Mouse (Mus musculus) splenic B cell, adult 2 months (primary cell): ENCODE results near the gene Tbx1.
"Not testable (repeated sequence)": the region's sequence is repeated elsewhere in the genome, so short reads cannot be mapped to it uniquely, and the experiment has no call there.

Experiments
- DNase-seq: peaks from one replicate; pipeline ENCODE4 v3.0.0-alpha.2; 2011; ENCODE audit warnings: low read depth, low spot score
- H3K27me3 ChIP-seq: 2 replicates; pipeline ENCODE4 v1.6.1; 2012; ENCODE audit warnings: mild to moderate bottlenecking, low read length, moderate library complexity, mixed read lengths; ENCODE audit not compliant: control insufficient read depth, poor library complexity, insufficient read depth, severe bottlenecking
- H3K36me3 ChIP-seq: 2 replicates; pipeline ENCODE4 v1.6.1; 2012; ENCODE audit warnings: mild to moderate bottlenecking, low read length, moderate library complexity, mixed read lengths; ENCODE audit not compliant: control insufficient read depth, poor library complexity, insufficient read depth, severe bottlenecking

Tbx1 gene

DNA sequence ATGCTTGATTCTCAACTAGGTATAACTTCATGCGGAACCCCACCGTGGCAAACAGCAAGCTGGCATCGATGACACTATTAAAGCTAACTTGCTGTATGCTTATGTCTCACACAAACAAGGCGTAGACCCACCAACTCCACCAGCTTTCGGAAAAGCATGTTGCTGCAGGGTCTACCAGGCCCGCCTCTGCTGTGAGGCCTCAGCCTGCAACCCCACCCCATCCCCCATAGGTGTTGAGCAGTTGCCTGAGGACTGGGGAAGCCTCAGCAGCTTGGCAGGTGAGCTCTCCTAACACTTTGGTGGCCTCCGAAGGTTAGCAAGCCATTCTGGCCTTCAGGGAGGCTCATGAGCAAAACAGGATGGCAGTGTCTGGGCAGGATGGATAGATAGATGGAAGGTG lies 21.9 kb downstream of the Tbx1 start:
- no peaks in the 10 kb centered on the region for H3K27me3 ChIP-seq
- H3K36me3 ChIP-seq: no peaks in the 10 kb centered on the region
- no peak for DNase-seq

DNA sequence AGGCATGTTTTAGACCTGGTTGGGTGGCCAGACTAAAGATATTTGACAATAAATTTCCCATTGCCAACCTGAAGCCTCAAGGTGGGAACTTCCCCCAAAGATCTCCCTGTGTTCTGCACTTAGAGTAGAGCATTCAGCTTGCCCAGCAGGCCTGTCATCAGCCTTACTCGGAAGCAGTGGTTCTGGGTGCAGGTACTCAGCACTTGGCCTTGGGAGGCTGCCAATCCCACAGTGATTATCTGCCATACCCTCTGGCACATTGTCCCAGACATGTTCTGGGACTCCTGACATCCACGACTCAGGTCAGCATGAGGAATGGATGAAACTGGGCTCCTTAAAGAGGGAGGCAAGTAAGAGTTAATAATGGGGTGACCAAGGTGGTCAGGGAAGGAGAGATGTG lies 26.0 kb downstream of the Tbx1 start:
- DNase-seq: no peak
- H3K36me3 ChIP-seq: no peaks in the 10 kb centered on the region
- no peaks in the 10 kb centered on the region for H3K27me3 ChIP-seq

DNA sequence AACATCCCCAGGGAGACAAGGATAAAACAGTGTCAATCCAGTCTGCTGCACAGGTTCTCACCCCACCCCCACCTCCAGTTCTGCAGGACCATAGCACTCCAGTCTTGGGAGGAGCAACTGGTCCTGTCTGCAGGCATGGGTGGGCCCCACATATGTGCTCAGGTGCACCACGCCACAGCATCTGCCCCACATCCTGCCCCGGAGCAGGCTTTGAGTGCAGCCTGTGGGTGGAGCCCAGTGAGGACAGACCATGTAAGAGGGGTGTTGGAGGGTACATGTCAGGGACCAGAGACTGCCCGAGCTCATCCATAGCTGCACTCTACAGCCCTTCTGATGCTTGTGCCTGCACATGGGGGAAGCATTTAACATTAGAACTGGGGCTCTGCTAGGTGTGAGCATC lies 34.0 kb downstream of the Tbx1 start:
- no peak for DNase-seq
- Histone ChIP-seq H3K27me3 (no peaks in the 10 kb centered on the region), H3K36me3 (no peaks in the 10 kb centered on the region; the same call in 1 of the 2 replicates)

DNA sequence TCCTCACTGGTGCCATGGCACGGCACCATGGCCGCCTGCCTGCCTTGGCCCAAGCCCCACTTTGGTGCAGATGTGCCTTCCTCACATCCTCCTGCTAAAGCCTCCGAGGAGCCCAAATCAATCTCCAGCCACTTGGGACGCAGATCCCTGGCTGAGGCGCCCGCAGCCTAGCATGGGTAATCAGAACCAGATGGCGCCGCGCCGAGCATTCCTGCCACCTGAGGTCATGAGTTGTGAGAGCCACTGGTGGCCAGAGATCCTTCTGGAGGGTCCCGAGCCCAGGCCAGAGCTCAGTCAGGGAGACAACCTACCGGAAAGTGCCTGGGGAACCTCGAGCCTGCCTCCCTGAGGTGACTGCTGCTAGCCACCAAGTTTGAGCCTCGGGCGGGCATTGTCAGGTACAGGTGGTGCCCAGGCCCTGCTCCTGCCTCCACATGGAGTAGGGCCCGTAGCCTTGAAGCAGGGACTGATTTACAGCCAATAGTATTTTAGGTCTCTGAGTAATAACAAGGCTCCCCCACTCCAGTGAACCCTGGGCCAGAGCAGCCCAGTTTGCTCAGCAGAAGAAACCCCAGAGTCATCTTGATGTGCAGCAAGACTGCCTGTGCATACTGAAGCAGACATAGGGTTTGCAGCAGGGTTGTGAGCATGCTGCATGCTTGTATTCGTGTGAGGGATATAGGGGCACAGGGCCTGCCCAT lies 35.1 kb downstream of the Tbx1 start:
- H3K36me3 ChIP-seq: no peaks in the 10 kb centered on the region; the same call in 1 of the 2 replicates
- H3K27me3 ChIP-seq: no peaks in the 10 kb centered on the region
- DNase-seq: no peak

DNA sequence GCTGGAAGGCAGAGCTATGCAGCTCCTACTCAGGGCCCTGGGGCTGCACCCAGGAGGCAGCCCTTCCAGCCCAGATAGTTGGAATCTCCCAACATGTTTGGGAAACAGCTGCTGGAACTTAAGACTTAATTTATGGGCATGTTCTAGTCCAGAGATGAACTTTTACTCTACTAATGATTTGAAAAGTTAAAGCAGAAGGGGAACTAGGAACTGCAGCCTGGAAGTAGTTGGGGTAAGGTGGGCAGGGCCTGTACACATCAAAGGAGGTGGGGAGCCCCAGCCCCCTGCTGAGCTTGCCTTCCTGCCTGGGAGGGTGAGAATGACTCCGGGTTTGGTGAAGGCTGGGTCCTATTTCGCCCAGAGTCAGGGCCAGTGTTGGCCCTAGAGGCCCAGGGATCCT lies 35.8 kb downstream of the Tbx1 start:
- Histone ChIP-seq H3K36me3 (no peaks in the 10 kb centered on the region; the same call in 1 of the 2 replicates), H3K27me3 (no peaks in the 10 kb centered on the region)
- no peak for DNase-seq

DNA sequence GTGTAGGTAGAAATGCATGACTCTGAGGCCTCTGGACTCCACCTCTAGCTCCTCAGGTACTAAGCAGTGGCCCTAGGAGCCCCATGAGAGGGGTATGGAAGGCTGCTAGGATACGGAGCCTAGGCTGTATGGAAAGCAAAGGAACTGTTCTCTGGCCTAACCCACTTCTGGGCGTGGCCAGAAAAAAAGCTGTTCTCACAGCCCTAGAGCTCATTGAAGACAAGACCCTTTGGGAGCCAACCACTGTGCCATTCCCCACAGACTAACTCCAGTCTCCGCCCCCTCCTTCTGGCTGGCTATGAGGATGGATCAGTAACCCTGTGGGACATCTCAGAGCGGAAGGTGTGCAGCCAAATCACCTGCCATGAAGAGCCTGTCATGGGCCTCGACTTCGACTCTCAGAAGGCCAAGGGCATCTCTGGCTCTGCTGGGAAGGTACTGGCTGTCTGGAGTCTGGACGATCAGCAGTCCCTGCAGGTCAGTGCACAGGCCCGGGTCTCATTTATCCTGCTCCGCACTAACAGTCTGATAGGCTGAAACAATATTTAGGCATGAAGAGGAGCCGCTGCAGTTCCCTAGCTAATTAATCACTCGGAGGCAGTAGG lies 38.3 kb downstream of the Tbx1 start:
- Histone ChIP-seq H3K27me3 (no peaks in the 10 kb centered on the region), H3K36me3 (no peaks in the 10 kb centered on the region; the same call in 1 of the 2 replicates)
- DNase-seq: no peak

DNA sequence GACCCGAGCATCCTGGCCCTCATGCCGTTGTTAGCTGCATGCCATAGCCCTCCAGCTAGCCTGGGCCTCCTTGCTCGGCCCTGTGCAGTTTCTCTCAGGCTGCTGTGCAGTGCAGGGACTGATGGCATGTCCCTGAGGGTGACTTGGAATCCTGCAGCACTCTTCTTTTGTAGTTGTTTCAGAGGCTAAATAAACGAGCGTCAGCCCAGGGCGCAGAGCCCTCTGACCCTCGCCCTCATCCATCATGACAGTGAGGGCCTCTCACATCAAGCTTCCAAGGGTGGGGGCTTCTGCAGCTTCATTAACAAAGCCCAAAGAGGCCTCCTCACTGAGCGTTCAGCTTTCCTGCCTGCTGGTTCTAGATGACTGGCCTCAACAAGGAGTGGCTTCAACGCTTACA lies 38.9 kb downstream of the Tbx1 start:
- H3K36me3 ChIP-seq: no peaks in the 10 kb centered on the region; the same call in 1 of the 2 replicates
- DNase-seq: no peak

DNA sequence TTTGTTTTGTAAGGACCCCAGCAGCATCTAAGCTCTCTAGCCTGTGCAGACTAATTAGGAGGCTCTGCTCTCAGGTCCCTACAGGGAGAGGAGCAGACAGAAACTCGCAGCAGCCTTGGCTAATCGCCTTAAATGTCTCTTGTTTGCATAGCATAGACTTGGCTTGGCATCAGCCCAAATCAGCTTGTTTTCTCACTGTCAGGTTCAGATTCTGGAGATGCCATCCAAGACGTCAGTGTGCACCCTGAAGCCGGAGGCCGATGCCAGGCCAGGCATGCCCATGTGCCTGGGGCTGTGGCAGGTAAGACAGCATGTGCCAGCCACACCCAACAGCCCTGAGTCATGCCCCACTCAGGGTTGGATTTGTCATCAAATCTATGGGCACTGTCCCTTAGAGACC lies 42.6 kb downstream of the Tbx1 start:
- DNase-seq: no peak
- Histone ChIP-seq H3K36me3 (no peaks in the 10 kb centered on the region), H3K27me3 (no peaks in the 10 kb centered on the region)

More for the DNA sequence above, 38.9 kb downstream of the Tbx1 start:
- H3K27me3 ChIP-seq: no peaks in the 10 kb centered on the region

DNA sequence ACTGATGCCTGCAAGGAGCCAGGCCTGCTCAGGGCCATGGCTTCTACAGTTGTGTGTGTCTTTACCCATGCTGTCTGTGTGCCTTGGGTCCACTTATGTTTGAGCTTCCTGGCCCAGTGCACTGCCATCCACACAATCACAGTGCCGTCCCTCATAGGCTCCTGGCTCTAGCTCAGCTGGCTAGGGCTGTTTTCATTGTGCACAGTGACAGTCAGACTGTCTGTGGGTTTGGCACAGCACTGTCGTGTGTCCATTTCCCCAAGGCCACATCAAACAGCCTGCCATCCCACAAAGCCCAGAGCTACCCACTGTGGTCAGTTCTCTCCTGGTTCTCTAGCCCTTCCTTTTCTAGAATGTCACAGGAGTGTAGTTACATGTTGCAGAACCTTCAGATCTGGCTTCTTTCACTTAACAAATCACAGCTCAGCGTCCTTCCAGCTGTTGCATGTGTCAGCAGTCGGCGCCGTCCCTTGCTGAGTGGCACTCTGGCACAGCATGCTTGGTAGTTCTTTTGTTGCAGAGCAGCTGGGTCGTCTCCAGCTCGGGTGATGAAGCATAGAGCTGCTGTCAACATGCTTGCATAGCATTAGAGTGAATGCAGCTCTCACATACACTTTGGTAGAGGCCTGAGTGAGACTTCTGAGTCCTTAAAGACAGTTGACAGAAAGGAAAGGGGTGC lies 47.2 kb downstream of the Tbx1 start:
- no peaks in the 10 kb centered on the region for H3K36me3 ChIP-seq
- H3K27me3 ChIP-seq: no peaks in the 10 kb centered on the region
- no peak for DNase-seq

DNA sequence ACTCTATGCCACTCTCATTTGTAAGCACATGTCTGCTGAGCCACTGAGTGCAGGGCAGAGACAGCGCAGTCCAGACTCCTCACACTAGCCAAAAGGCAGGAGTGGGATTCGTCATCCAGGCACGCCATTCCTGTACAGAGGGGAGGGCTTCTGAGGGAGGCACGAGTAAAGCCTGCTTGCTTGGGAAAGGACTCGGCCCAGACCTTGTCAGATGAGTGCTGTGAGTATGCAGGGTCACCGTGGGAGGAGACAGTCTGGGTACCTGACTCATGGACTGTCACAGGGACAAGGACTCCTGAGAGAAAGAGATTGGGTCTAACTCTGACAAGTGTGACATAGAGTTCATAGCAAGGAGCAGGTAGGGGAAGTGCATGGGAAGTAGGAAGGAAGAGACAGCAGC lies 51.2 kb downstream of the Tbx1 start:
- no peak for DNase-seq
- Histone ChIP-seq H3K36me3 (no peaks in the 10 kb centered on the region), H3K27me3 (no peaks in the 10 kb centered on the region)

DNA sequence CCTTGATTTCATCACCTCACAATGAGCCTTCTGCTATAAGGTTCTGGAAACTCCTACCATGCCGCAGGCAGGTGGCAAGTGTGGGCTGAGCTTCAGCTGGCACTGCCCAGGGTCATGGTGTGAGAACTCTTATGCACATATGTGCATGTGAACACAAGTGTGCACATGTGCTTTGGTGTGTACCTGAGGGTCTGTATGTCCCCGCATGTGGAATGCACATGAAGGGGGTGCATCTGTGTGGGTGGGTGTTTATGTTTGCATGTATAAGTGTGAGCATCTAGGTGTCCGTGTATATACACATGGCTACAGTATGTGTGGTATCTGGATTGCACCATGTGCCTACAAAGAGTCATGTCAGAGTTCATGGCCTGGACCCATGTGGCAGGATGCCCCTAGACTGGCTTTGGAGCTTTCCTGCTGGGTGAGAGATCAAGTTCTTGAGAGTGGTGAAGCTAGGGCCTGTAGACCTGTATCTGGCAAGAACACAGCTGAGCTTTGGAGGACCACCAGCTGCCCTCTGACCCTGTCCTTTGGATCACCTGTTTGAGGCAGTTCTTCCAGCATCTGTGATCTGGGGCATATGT lies 53.0 kb downstream of the Tbx1 start:
- Histone ChIP-seq H3K36me3 (no peaks in the 10 kb centered on the region), H3K27me3 (no peaks in the 10 kb centered on the region)
- DNase-seq: no peak

DNA sequence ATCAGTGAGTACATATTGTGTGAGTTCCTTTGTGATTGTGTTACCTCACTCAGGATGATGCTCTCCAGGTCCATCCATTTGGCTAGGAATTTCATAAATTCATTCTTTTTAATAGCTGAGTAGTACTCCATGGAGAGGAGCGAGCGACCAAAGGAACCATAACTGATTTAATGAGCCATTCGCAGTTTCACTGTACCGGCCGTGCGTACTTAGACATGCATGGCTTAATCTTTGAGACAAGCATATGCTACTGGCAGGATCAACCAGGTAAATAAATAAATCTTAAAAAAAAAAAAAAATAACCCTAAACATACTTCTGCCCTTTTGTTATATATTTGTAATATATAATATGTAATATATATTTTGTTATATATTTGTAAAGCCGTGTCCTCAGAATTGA lies 57.4 kb downstream of the Tbx1 start:
- H3K36me3 ChIP-seq, DNase-seq, H3K27me3 ChIP-seq: not testable (repeated sequence)
